Mouse (Mus musculus) C2C12 (cell line): Measurements from ENCODE around the gene Arhgef12. TPM values are rescaled to one million over a fixed set of nuclear protein-coding genes. Genes with fewer than 3 reads are reported as not detected.

Source experiments
- H3K27me3 ChIP-seq: one replicate; pipeline ENCODE4 v1.6.1; 2011; ENCODE audit not compliant: control insufficient read depth, insufficient read depth, insufficient read length
- H3K36me3 ChIP-seq: one replicate; pipeline ENCODE4 v1.6.1; 2011; ENCODE audit not compliant: control insufficient read depth, insufficient read depth
- H3K4me3 ChIP-seq: one replicate; pipeline ENCODE4 v1.5.1; 2011; ENCODE audit warnings: mild to moderate bottlenecking, control low read depth; ENCODE audit not compliant: poor library complexity, insufficient read depth, severe bottlenecking
- H3K79me2 ChIP-seq: one replicate; pipeline ENCODE4 v1.6.1; 2011; ENCODE audit not compliant: control insufficient read depth, insufficient read depth
- H3K79me3 ChIP-seq: one replicate; pipeline ENCODE4 v1.6.1; 2011; ENCODE audit warnings: low read depth, control low read depth
- H3ac ChIP-seq: one replicate; pipeline ENCODE3; 2011; ENCODE audit warnings: low read depth; ENCODE audit not compliant: control insufficient read depth, insufficient read length
- CEBPB ChIP-seq: IDR thresholded peaks from one replicate; pipeline ENCODE4 v1.6.1; 2011; ENCODE audit warnings: low read depth, mild to moderate bottlenecking, control low read depth, moderate library complexity
- CTCF ChIP-seq: IDR thresholded peaks from one replicate; pipeline ENCODE4 v1.5.1; 2011; ENCODE audit not compliant: control insufficient read depth, insufficient read depth, insufficient read length
- FOSL1 ChIP-seq: IDR thresholded peaks from one replicate; pipeline ENCODE4 v1.8.0; 2011; ENCODE audit warnings: mild to moderate bottlenecking, low read length; ENCODE audit not compliant: poor library complexity, insufficient read depth, severe bottlenecking
- MAX ChIP-seq: IDR thresholded peaks from one replicate; pipeline ENCODE4 v1.6.1; 2011; ENCODE audit warnings: mild to moderate bottlenecking, control low read depth
- MYOD1 ChIP-seq: IDR thresholded peaks from one replicate; pipeline ENCODE4 v1.6.1; 2011; ENCODE audit warnings: low read depth; ENCODE audit not compliant: control insufficient read depth, insufficient read length
- MYOG ChIP-seq: IDR thresholded peaks from one replicate; pipeline ENCODE4 v1.6.1; 2011; ENCODE audit not compliant: control insufficient read depth, insufficient read length; ENCODE audit errors: extremely low read depth
- USF1 ChIP-seq: IDR thresholded peaks from one replicate; pipeline ENCODE4 v1.6.1; 2011; ENCODE audit warnings: low read depth, mild to moderate bottlenecking, control low read depth, moderate library complexity
- long read RNA-seq, 2 experiments: library from polyadenylated mRNA; unstranded; transcript quantifications; one replicate each; pipeline ENCODE4 v2.0.0; 2019 to 2020
- polyA plus RNA-seq: library from polyadenylated mRNA; unstranded; fragments of >200 nt; fragmentation: generic; extraction: Trizol; gene quantifications from one replicate; pipeline ENCODE4 v1.2.1, GENCODE M21; 2012; ENCODE audit warnings: missing spikeins

The Arhgef12 gene
- polyA plus RNA-seq, result 13.8 TPM
- long read RNA-seq, experiment 1, partial matches to known transcripts, result 1 of 12 reads
- long read RNA-seq, experiment 1, other reads (novel, unspliced or antisense), result 11 of 12 reads
- long read RNA-seq, experiment 2, partial matches to known transcripts, result 7 of 15 reads
- long read RNA-seq, experiment 2, other reads (novel, unspliced or antisense), result 8 of 15 reads

DNA sequence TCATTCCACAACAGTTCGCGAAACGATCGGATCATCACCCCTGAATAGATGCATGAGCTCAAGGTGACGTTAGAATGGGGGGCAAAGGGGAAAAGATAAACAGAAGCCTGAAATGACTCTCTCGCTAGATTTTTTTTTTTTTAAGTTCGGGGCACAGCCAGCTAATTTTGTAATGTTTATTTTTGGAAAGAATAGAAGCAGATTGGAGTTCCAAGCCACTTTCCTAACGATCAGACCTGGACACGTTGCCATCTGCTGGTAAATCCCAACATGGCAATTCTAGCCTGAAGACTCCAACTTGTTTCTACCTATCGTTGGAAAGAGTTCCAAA lies at the start of gene Arhgef12:
Gene Arhgef12, minus strand, starts transcription at position 53 of the 331 bp plus-strand sequence.
- Histone ChIP-seq H3K4me3 (peak within 1 kb of the TSS; percentile 55), H3K36me3 (no peaks in the 10 kb centered on the region), H3ac (peak within 1 kb of the TSS; percentile 72), H3K79me3 (peaks cover 31% of the 10 kb centered on the region), H3K79me2 (peaks cover 34% of the 10 kb centered on the region), H3K27me3 (no peaks in the 10 kb centered on the region)
- TF ChIP-seq MYOD1 (no peak), USF1 (no peak), CTCF (peak; percentile 42), MAX (no peak), FOSL1 (no peak), CEBPB (no peak)

DNA sequence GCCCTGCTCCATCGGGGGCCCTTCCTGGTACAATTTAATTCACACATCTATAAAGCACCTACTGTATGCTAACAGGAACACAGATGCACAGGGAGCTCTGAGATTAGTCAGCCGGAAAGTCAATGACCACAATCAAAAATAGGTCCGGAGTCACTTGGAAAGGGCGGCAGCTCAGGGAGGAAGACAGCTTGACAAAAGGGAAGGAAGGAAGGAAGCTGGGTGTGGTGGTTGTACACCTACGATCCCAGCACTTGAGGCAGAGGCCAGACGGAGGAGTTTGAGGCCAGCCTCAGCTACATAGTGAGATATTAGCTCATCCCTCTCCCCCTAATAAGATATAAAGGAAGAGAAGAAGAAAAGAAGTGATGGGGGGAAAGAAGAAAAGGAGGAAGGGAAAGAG lies 48.9 kb upstream of the Arhgef12 start:
- Histone ChIP-seq H3K36me3 (no peaks in the 10 kb centered on the region), H3ac (no peak overlapping the region), H3K4me3 (no peak overlapping the region), H3K79me2 (no peaks in the 10 kb centered on the region), H3K79me3 (no peaks in the 10 kb centered on the region), H3K27me3 (peaks cover 63% of the 10 kb centered on the region)
- no peak for TF ChIP-seq USF1
- TF ChIP-seq CEBPB, result no peak
- no peak for TF ChIP-seq MYOD1
- no peak for TF ChIP-seq CTCF
- TF ChIP-seq MAX, result no peak
- no peak for TF ChIP-seq MYOG
- TF ChIP-seq FOSL1, result no peak

DNA sequence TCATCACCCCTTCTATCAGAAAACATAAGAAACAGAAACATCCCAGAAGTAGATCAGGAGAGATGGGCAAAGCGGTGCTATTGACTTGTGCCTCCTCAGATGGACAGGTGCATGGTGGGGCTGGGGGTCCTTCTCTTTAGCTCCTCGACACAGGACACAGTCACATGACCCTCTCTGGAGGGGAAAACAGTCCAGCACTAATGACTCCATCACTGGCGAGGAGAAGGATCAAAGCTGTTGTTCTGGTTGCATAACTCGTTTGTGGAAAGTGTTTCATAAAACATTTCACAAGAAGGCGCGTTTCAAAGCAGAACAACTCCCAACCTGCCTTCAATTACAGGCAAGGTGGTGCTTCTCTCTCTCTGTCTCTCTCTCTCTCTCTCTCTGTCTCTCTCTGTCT lies 44.7 kb upstream of the Arhgef12 start:
- Histone ChIP-seq H3K27me3 (peaks cover 51% of the 10 kb centered on the region), H3K79me3 (no peaks in the 10 kb centered on the region), H3ac (no peak overlapping the region), H3K79me2 (no peaks in the 10 kb centered on the region), H3K4me3 (no peak overlapping the region), H3K36me3 (no peaks in the 10 kb centered on the region)
- TF ChIP-seq MYOD1, result no peak

DNA sequence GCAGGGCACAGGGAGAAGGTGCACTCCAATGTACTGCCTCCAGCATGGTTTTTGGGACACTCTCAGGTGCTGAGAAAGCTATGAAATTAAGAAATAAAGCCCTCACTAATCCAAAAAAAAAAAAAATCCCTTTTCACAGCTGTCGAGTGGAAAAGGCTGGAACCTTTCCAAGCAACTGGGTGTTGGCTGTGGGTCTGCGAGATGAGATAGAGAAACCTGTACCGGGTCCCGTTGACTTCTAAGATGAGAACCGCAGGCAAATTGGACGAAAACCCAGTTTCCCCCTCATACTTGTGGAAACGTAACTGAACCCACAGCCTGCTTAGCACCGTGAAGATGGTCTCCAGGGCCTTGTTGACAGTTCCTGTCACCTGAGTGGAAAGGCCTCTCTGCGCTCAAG lies 43.9 kb upstream of the Arhgef12 start:
- H3K4me3 ChIP-seq, result no peak overlapping the region
- no peak overlapping the region for H3ac ChIP-seq
- no peaks in the 10 kb centered on the region for H3K79me3 ChIP-seq
- H3K79me2 ChIP-seq, result no peaks in the 10 kb centered on the region
- H3K36me3 ChIP-seq, result no peaks in the 10 kb centered on the region
- H3K27me3 ChIP-seq, result peaks cover 43% of the 10 kb centered on the region
- TF ChIP-seq FOSL1, result no peak
- no peak for TF ChIP-seq CEBPB
- TF ChIP-seq MYOG, result no peak
- no peak for TF ChIP-seq MYOD1
- no peak for TF ChIP-seq USF1
- no peak for TF ChIP-seq MAX
- no peak for TF ChIP-seq CTCF

DNA sequence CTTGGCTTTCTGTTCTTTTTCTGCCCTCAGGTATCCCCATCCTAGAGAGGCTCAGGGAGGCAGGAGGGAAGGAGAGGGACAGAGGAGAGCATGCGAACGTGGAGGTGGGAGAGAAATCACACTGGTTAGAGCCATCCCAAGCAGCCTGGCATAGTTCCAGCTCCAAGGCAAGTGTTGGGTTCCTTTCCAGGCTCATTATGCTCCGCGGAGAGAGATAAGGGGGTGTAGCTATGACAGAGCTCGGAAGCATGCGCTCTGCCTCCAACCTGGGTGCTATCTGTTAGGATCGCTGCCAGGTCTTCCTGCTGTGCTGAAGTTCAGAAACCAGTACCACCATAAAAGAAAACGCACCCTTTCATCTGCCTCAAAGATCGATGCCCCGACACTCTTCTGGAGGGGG lies 43.0 kb upstream of the Arhgef12 start:
- TF ChIP-seq CEBPB, result no peak
- TF ChIP-seq USF1, result no peak
- TF ChIP-seq MAX, result no peak
- no peak for TF ChIP-seq FOSL1
- no peak for TF ChIP-seq MYOD1
- TF ChIP-seq CTCF, result no peak
- no peak for TF ChIP-seq MYOG
- Histone ChIP-seq H3K27me3 (peaks cover 35% of the 10 kb centered on the region), H3K4me3 (no peak overlapping the region), H3K36me3 (no peaks in the 10 kb centered on the region), H3K79me3 (no peaks in the 10 kb centered on the region), H3K79me2 (no peaks in the 10 kb centered on the region), H3ac (no peak overlapping the region)

DNA sequence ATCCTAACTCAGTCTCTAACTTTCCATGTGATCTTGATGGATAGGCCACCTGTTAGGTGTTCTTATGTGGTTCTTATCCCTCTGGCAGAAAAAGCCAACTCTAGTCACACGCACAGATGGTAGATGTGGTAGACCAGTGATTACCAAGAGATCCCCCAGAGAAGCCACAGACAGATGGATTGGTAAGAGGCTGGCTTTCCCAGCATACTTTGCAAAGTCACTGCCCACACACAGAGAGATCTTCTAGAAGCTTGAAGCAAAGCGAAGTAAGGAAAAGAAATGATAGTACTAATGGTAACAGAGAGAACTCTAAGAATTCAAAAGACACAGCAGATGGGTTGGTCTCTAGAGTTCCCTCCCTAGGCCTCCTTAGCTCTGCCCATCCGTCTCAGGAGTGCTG lies 42.5 kb upstream of the Arhgef12 start:
- H3K79me3 ChIP-seq, result no peaks in the 10 kb centered on the region
- H3ac ChIP-seq, result no peak overlapping the region
- no peaks in the 10 kb centered on the region for H3K36me3 ChIP-seq
- no peaks in the 10 kb centered on the region for H3K79me2 ChIP-seq
- no peak overlapping the region for H3K4me3 ChIP-seq
- H3K27me3 ChIP-seq, result peaks cover 30% of the 10 kb centered on the region
- TF ChIP-seq MYOD1 (no peak), CTCF (no peak), USF1 (no peak), FOSL1 (no peak), MAX (no peak), MYOG (no peak), CEBPB (no peak)
